Mouse (Mus musculus) neural tube, embryonic 13.5 days (tissue): Measurements from ENCODE around the gene Mlec. TPM values are rescaled to one million over a fixed set of nuclear protein-coding genes. Genes with fewer than 3 reads are reported as not detected.
"Not testable (repeated sequence)": the region's sequence is repeated elsewhere in the genome, so short reads cannot be mapped to it uniquely, and the experiment has no call there.

Experiments used
- ATAC-seq: fragments of 200-750 bp; cut with Nextera tagmentation; 2 replicates; pipeline ENCODE4 v1.8.0; 2017; ENCODE audit warnings: low read depth, mild to moderate bottlenecking, moderate TSS enrichment, moderate library complexity
- H3K27ac ChIP-seq: fragments of 300-500 bp; sonication (generic); replicated peaks from 2 replicates; pipeline ENCODE4 v1.5.1; 2015; ENCODE audit warnings: moderate library complexity, mild to moderate bottlenecking, inconsistent platforms
- H3K27me3 ChIP-seq: fragments of 300-500 bp; sonication (generic); 2 replicates; pipeline ENCODE4 v1.6.1; 2015; ENCODE audit warnings: mild to moderate bottlenecking, inconsistent platforms
- H3K36me3 ChIP-seq: fragments of 300-500 bp; sonication (generic); 2 replicates; pipeline ENCODE4 v1.6.1; 2015; ENCODE audit warnings: mild to moderate bottlenecking, inconsistent platforms
- H3K4me1 ChIP-seq: fragments of 300-500 bp; sonication (generic); replicated peaks from 2 replicates; pipeline ENCODE4 v1.6.1; 2015; ENCODE audit warnings: inconsistent platforms
- H3K4me2 ChIP-seq: fragments of 300-500 bp; sonication (generic); 2 replicates; pipeline ENCODE4 v1.6.1; 2015; ENCODE audit warnings: inconsistent platforms, mild to moderate bottlenecking, moderate library complexity
- H3K4me3 ChIP-seq: fragments of 300-500 bp; sonication (generic); 2 replicates; pipeline ENCODE4 v1.5.1; 2015; ENCODE audit warnings: mild to moderate bottlenecking, inconsistent platforms
- H3K9ac ChIP-seq: fragments of 300-500 bp; sonication (generic); 2 replicates; pipeline ENCODE4 v1.6.1; 2015; ENCODE audit warnings: moderate library complexity, mild to moderate bottlenecking, inconsistent platforms
- H3K9me3 ChIP-seq: fragments of 300-500 bp; sonication (generic); 2 replicates; pipeline ENCODE4 v1.6.1; 2016; ENCODE audit warnings: inconsistent platforms
- WGBS: fragments of 180-500 bp; shearing (Covaris S2); methylation state at CpG from one replicate; pipeline ENCODE4 v1.1.7; 2015; 5-methylcytosine and 5-hydroxymethylcytosine counted together
- polyA plus RNA-seq: library from polyadenylated mRNA; unstranded; fragments of >200 nt; fragmentation: Nextera tagmentation; extraction: Ambion mirVana; gene quantifications from 2 replicates; pipeline ENCODE4 v1.2.1, GENCODE M21; 2015

Gene Mlec
- polyA plus RNA-seq, 1 experiment from 2014 or later: 33.5 TPM

DNA sequence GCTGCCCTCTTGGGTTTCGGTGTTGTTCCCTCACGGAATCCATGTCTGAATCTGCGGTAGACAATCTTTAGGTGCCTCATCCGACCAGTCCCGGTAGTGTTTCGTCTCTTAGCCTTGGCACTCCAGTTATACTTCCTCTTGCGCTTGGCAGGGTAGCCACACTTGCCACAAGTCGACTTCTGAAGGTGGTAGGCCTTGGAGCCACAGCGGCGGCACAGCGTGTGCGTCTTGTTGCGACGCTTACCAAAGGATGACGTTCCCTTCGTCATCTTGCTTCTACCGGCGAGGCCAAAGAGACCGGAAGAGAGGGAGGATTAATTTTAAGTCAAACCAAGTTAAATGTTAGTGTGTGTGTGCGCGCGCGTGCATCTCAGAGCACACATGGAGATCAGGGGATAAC is 54.7 kb downstream of the Mlec start:
- H3K9ac ChIP-seq, H3K27ac ChIP-seq, H3K4me1 ChIP-seq, H3K27me3 ChIP-seq, ATAC-seq, H3K9me3 ChIP-seq, H3K4me2 ChIP-seq, H3K4me3 ChIP-seq: not testable (repeated sequence)
- H3K36me3 ChIP-seq: peaks cover 42% of the 10 kb centered on the region
- WGBS: 93% methylated on average over 23 of the region's 23 CpGs

DNA sequence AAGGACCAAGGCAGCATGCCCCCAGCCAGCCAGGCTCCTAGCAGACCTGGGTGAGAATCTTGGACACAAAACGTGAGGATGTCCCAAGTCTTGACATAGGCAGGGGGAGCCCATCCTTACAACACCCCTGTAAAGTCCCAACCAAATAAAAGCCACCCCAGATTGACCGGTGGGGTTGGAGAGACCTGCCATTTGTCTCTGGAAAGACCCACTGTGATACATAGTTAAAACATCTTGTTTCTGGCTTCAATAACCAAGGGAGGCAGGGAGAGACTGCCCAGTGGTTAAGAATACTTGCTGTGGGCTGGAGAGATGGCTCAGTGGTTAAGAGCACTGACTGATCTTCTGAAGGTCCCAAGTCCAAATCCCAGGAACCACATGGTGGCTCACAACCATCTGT is 55.7 kb downstream of the Mlec start:
- H3K4me2 ChIP-seq: no peak overlapping the region
- peaks cover 52% of the 10 kb centered on the region for H3K36me3 ChIP-seq
- H3K9me3 ChIP-seq: no peaks in the 10 kb centered on the region
- 77% methylated on average over 2 of the region's 2 CpGs for WGBS
- no peak for ATAC-seq
- H3K27me3 ChIP-seq: no peaks in the 10 kb centered on the region
- H3K4me3 ChIP-seq: no peak overlapping the region
- H3K4me1 ChIP-seq: no peaks in the 10 kb centered on the region
- H3K27ac ChIP-seq: no peak overlapping the region
- H3K9ac ChIP-seq: no peak overlapping the region

GRCm38 (mm10) chr5:115100473-115100872 is 57.5 kb downstream of the Mlec start:
- Histone ChIP-seq H3K4me3 (no peak overlapping the region), H3K4me2 (no peak overlapping the region), H3K9me3 (no peaks in the 10 kb centered on the region), H3K27ac (no peak overlapping the region), H3K36me3 (peaks cover 70% of the 10 kb centered on the region), H3K9ac (no peak overlapping the region), H3K27me3 (no peaks in the 10 kb centered on the region), H3K4me1 (no peaks in the 10 kb centered on the region)
- ATAC-seq: no peak
- 84% methylated on average over 6 of the region's 6 CpGs for WGBS

- no peak for ATAC-seq
- Histone ChIP-seq H3K9me3 (no peaks in the 10 kb centered on the region), H3K4me3 (no peak overlapping the region), H3K4me1 (no peaks in the 10 kb centered on the region), H3K27ac (no peak overlapping the region), H3K27me3 (no peaks in the 10 kb centered on the region), H3K4me2 (no peak overlapping the region), H3K36me3 (peaks cover 75% of the 10 kb centered on the region), H3K9ac (no peak overlapping the region)
- WGBS: 86% methylated on average over 9 of the region's 9 CpGs
Measured at GRCm38 (mm10) chr5:115099991-115100390, 58.0 kb downstream of the Mlec start.

DNA sequence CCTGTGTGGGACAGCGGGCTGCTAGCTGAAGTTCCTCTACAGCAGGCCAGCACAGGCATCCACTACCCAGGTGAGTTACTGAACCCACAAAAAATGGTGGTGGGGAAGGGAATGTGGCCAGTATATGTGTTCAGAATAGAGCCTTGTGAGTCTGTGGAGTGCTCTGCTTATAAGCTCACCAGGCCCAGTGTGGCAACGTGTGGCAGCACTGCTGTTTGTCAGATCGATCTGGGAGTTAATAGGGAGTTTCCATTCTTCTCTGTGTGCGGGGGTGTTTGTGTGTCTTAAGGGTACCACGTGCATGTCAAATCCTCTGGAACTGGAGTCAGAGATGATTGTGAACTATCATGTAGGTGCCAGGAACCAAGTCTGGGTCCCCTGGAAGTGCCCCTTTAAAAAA is 58.4 kb downstream of the Mlec start:
- H3K4me1 ChIP-seq: no peaks in the 10 kb centered on the region
- H3K27ac ChIP-seq: no peak overlapping the region
- no peaks in the 10 kb centered on the region for H3K9me3 ChIP-seq
- no peak overlapping the region for H3K4me3 ChIP-seq
- no peaks in the 10 kb centered on the region for H3K27me3 ChIP-seq
- peaks cover 79% of the 10 kb centered on the region for H3K36me3 ChIP-seq
- no peak overlapping the region for H3K4me2 ChIP-seq
- H3K9ac ChIP-seq: no peak overlapping the region
- ATAC-seq: no peak
- WGBS: 88% methylated on average over 5 of the region's 5 CpGs

- H3K9ac ChIP-seq: no peak within 1 kb of the TSS
- 97% methylated on average over 8 of the region's 8 CpGs for WGBS
- no peak within 1 kb of the TSS for H3K4me2 ChIP-seq
- peaks cover 74% of the 10 kb centered on the region for H3K36me3 ChIP-seq
- no peak within 1 kb of the TSS for H3K27ac ChIP-seq
- no peaks in the 10 kb centered on the region for H3K9me3 ChIP-seq
- H3K4me1 ChIP-seq: 0 out of 2 replicates have a peak, but pooled peaks cover 6% of the 10 kb centered on the region
- no peak for ATAC-seq
- no peak within 1 kb of the TSS for H3K4me3 ChIP-seq
- no peaks in the 10 kb centered on the region for H3K27me3 ChIP-seq
Measured at GRCm38 (mm10) chr5:115098195-115098594, 59.8 kb downstream of the Mlec start, which contains the start of gene Gm10401. Gene Gm10401 (minus strand): TSS chr5:115098295.

Other genes with a start within 250 kb of the Mlec start
- gene Oasl1, start 234.9 kb downstream of the Mlec start, polyA plus RNA-seq: 0.50 and 0.66 TPM in 2 replicates
- gene 2210016L21Rik, start 216.0 kb downstream of the Mlec start, polyA plus RNA-seq: 94.9 and 111 TPM in 2 replicates
- 0.10 TPM in 1 of 2 replicates, not detected in the other for gene Hnf1a, start 187.1 kb downstream of the Mlec start, polyA plus RNA-seq
- 15.7 and 21.3 TPM in 2 replicates for gene Sppl3, start 147.0 kb downstream of the Mlec start, polyA plus RNA-seq
- 32.8 and 33.7 TPM in 2 replicates for gene Gm10401, start 59.9 kb downstream of the Mlec start, polyA plus RNA-seq
- gene Acads, start 38.8 kb downstream of the Mlec start, polyA plus RNA-seq: 29.1 and 30.6 TPM in 2 replicates
- 37.2 and 39.3 TPM in 2 replicates for gene Unc119b, start 23.2 kb downstream of the Mlec start, polyA plus RNA-seq
- 24.3 and 27.7 TPM in 2 replicates for gene Cabp1, start 36.2 kb upstream of the Mlec start, polyA plus RNA-seq
- gene Pop5, start 77.7 kb upstream of the Mlec start, polyA plus RNA-seq: 123 and 138 TPM in 2 replicates
- 185 and 190 TPM in 2 replicates for gene Rnf10, start 114.7 kb upstream of the Mlec start, polyA plus RNA-seq
- 49.9 and 58.7 TPM in 2 replicates for gene Coq5, start 121.5 kb upstream of the Mlec start, polyA plus RNA-seq
- 1,475 and 1,543 TPM in 2 replicates for gene Dynll1, start 142.8 kb upstream of the Mlec start, polyA plus RNA-seq
- gene Srsf9, start 169.0 kb upstream of the Mlec start, polyA plus RNA-seq: 170 and 220 TPM in 2 replicates
- 36.7 and 41.1 TPM in 2 replicates for gene Gatc, start 183.0 kb upstream of the Mlec start, polyA plus RNA-seq
- gene Triap1, start 183.0 kb upstream of the Mlec start, polyA plus RNA-seq: 49.7 and 54.8 TPM in 2 replicates
- 1,130 and 1,174 TPM in 2 replicates for gene Cox6a1, start 190.8 kb upstream of the Mlec start, polyA plus RNA-seq